Comparison of ENCODE assay signal across 18 mouse cellular contexts in genomic region chr8:71596798-71597197, GRCm38 (mm10). TPM values are rescaled to one million over a fixed set of nuclear protein-coding genes. Genes with fewer than 3 reads are reported as not detected.
DNase-seq lines count a peak whose midpoint lies in the region; ATAC-seq lines count a peak whose summit lies in the region.
"Had no signal": no experiment of that assay in that cellular context is flagged by ENCODE, and none has a peak within 500 bp of the region (broad histone marks: within the 10 kb centered on the region; RNA-seq: fewer than 3 reads in every experiment).

No protein-coding gene starts in this region.

- peak; percentile 50 for DNase-seq in CD4-positive, CD25-positive, alpha-beta regulatory T cell, adult 2 months (ENCODE audit: low read depth, low spot score)
- peak; percentile 41 for DNase-seq in thymus, postnatal 14 days
- DNase-seq in thymus, postnatal 0 days (ENCODE audit: low spot score): no peak
- peak; percentile 57 for DNase-seq in induced T-regulatory cell, adult 2 months (ENCODE audit: low read depth)
- DNase-seq in splenic B cell, adult 2 months (ENCODE audit: low read depth, low spot score): peak; percentile 92
- no peak for DNase-seq in left cerebral cortex, adult 8-10 months (ENCODE audit: low spot score in 2 of 2)
- no peak for DNase-seq in retina, embryonic 14.5 days (ENCODE audit: low spot score)
- DNase-seq: adrenal gland, postnatal 14 days; cerebellum, adult 9-11 months; gastrocnemius, postnatal 36 days; lung, embryonic 14.5 days; right cerebral cortex, adult 18-20 months had no signal

- no peak for ATAC-seq in CD4-positive, CD25-positive, alpha-beta regulatory T cell, adult 4 months
- ATAC-seq: intestine, embryonic 15.5 days had no signal

- peaks cover 2% of the 10 kb centered on the region; the same call in 1 of the 2 replicates for H3K36me3 ChIP-seq in splenic B cell, adult 2 months (ENCODE audit: control insufficient read depth, insufficient read depth, low read length, poor library complexity, severe bottlenecking)
- H3K36me3 ChIP-seq: intestine, embryonic 15.5 days had no signal

- H3K27me3 ChIP-seq in splenic B cell, adult 2 months (ENCODE audit: control insufficient read depth, insufficient read depth, low read length, poor library complexity, severe bottlenecking): no peaks in the 10 kb centered on the region

RNA-seq across cellular contexts. Expression of gene Fam129c, which starts 0.7 kb away (rescaled TPM):
- polyA plus RNA-seq in CD4-positive, CD25-positive, alpha-beta regulatory T cell, adult 4 months (2017; shearing (Covaris generic)): 1 to 10 TPM; 3.0 to 3.6 TPM
- polyA plus RNA-seq in thymus, postnatal 0 days (2015; fragmentation: Nextera tagmentation; extraction: Ambion mirVana): 9.4 and 11.2 TPM in 2 replicates
- total RNA-seq in left cerebral cortex, adult 8-10 months (2022): 1 to 10 TPM; 1.2 to 3.5 (median 2.3) TPM

RNA-seq across cellular contexts. Expression of gene Pgls, which starts 4.8 kb away (rescaled TPM):
- polyA plus RNA-seq in CD4-positive, CD25-positive, alpha-beta regulatory T cell, adult 4 months (2017; shearing (Covaris generic)): 10 to 100 TPM; 51.5 to 53.4 TPM
- 340 and 346 TPM in 2 replicates for polyA plus RNA-seq in thymus, postnatal 0 days (2015; fragmentation: Nextera tagmentation; extraction: Ambion mirVana)
- 10 to 100 TPM; 28.7 to 31.1 (median 29.3) TPM for total RNA-seq in left cerebral cortex, adult 8-10 months (2022)

RNA-seq across cellular contexts. Expression of gene Colgalt1, which starts 14.0 kb away (rescaled TPM):
- 10 to 100 TPM; 10.8 to 12.2 TPM for polyA plus RNA-seq in CD4-positive, CD25-positive, alpha-beta regulatory T cell, adult 4 months (2017; shearing (Covaris generic))
- 37.9 and 38.9 TPM in 2 replicates for polyA plus RNA-seq in thymus, postnatal 0 days (2015; fragmentation: Nextera tagmentation; extraction: Ambion mirVana)
- 10 to 100 TPM; 38.6 to 51.4 (median 45.8) TPM for total RNA-seq in left cerebral cortex, adult 8-10 months (2022)

RNA-seq across cellular contexts. Expression of gene Slc27a1, which starts 28.1 kb away (rescaled TPM):
- 10 to 100 TPM in 1 of 2 experiments, 1 to 10 TPM in 1; 3.4 to 13.6 TPM for polyA plus RNA-seq in CD4-positive, CD25-positive, alpha-beta regulatory T cell, adult 4 months (2017; shearing (Covaris generic))
- polyA plus RNA-seq in thymus, postnatal 0 days (2015; fragmentation: Nextera tagmentation; extraction: Ambion mirVana): 32.4 and 33.8 TPM in 2 replicates
- total RNA-seq in left cerebral cortex, adult 8-10 months (2022): 100 to 1,000 TPM in 1 of 4 experiments, 10 to 100 TPM in 3; 94.4 to 105 (median 97.5) TPM

RNA-seq across cellular contexts. Expression of gene Nxnl1, which starts 30.4 kb away (rescaled TPM):
- not detected for polyA plus RNA-seq in CD4-positive, CD25-positive, alpha-beta regulatory T cell, adult 4 months (2017; shearing (Covaris generic))
- 1.1 and 1.3 TPM in 2 replicates for polyA plus RNA-seq in thymus, postnatal 0 days (2015; fragmentation: Nextera tagmentation; extraction: Ambion mirVana)
- total RNA-seq in left cerebral cortex, adult 8-10 months (2022): under 1 TPM in 2 of 4 experiments, not detected in 2; 0.17 to 0.21 TPM
- total RNA-seq: ES-E14; liver, adult 2 months had no signal
- polyA plus RNA-seq: heart, embryonic 14.5 days; liver, adult 2 months; neural tube, embryonic 15.5 days had no signal

Comparison
In these comparisons a context has a peak if more than half of its experiments do, and no peak if none do; other contexts are left out.
1. DNase-seq: peak in CD4-positive, CD25-positive, alpha-beta regulatory T cell, adult 2 months (single experiment), thymus, postnatal 14 days (single experiment), induced T-regulatory cell, adult 2 months (single experiment) and splenic B cell, adult 2 months (single experiment); none in thymus, postnatal 0 days (single experiment), left cerebral cortex, adult 8-10 months (0 of 2) and retina, embryonic 14.5 days (single experiment).